Mouse (Mus musculus): ENCODE measurements at regions not wholly inside any gene's neighbourhood (a gene's known extent, or its start where the extent isn't known, plus 50 kb on each side); places are given as distances from the start of the nearest gene placed in this dataset.
"Not testable (repeated sequence)": the region's sequence is repeated elsewhere in the genome, so short reads cannot be mapped to it uniquely, and the experiment has no call there.

DNA sequence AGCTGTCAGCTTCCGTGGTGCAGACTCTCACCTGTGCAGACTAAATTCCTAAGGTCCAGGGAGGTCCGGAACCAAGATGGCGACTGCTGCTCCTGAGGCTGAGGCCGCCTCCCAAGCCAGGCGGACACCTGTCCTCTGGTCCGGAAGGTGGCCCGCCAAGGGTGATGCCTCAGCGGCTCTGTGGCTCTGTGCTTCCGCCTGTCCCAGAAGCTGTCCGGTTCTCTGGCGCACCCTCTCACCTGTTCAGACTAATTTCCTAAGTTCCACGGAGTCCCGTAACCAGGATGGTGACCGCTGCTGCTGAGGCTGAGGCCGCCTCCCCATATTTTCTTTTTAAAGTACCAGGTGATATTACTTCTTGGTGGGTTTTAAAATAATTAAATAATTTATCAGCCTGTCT is 65.4 kb upstream of the B3galnt2 start:
- not testable (repeated sequence) for DNase-seq

GRCm38 (mm10) chr13:13889297-13890120 is 64.8 kb upstream of the B3galnt2 start:
- DNase-seq, result peak; percentile 98

- not testable (repeated sequence) for DNase-seq
These were observed 52.1 kb upstream of the B3galnt2 start for GRCm38 (mm10) chr13:13902186-13902585.

All from lung, postnatal 14 days (tissue).